Mouse (Mus musculus) testis, postnatal 10 days (tissue): Measurements from ENCODE around the gene Arfgap2.
"Not testable (repeated sequence)": the region's sequence is repeated elsewhere in the genome, so short reads cannot be mapped to it uniquely, and the experiment has no call there.

ENCODE experiments used
- DNase-seq: peaks from one replicate; pipeline ENCODE4 v3.0.0; 2021; ENCODE audit warnings: low spot score

The Arfgap2 gene

GRCm38 (mm10) chr2:91264711-91265681 is at the start of gene Arfgap2:
Arfgap2 (plus strand) TSS chr2:91264974.
- DNase-seq = peak; percentile 94

- DNase-seq = no peak
These were observed 47.7 kb upstream of the Arfgap2 start for GRCm38 (mm10) chr2:91217032-91217431.

DNA sequence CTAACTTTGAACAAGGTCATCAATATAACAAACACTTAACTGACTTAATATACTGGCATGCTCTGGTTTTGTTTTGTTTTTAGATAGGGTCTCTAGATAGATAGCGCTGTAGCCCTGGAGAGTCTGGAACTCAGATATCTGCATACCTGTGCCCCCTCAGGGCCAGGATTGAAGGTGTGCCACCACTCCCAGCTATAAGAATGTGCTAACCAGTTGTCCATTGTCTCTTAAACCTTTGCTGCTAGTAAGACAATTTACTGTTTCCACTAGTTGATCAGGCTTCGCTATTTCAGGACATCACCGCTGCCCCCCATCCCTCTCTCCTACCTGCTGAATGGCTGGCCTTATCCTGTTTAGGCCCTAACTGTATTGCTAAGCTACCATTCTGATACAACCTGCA is 44.3 kb upstream of the Arfgap2 start:
- no peak for DNase-seq

GRCm38 (mm10) chr2:91223614-91224013 is 41.2 kb upstream of the Arfgap2 start:
- no peak for DNase-seq

GRCm38 (mm10) chr2:91229735-91230134 is 35.0 kb upstream of the Arfgap2 start:
- no peak for DNase-seq

DNA sequence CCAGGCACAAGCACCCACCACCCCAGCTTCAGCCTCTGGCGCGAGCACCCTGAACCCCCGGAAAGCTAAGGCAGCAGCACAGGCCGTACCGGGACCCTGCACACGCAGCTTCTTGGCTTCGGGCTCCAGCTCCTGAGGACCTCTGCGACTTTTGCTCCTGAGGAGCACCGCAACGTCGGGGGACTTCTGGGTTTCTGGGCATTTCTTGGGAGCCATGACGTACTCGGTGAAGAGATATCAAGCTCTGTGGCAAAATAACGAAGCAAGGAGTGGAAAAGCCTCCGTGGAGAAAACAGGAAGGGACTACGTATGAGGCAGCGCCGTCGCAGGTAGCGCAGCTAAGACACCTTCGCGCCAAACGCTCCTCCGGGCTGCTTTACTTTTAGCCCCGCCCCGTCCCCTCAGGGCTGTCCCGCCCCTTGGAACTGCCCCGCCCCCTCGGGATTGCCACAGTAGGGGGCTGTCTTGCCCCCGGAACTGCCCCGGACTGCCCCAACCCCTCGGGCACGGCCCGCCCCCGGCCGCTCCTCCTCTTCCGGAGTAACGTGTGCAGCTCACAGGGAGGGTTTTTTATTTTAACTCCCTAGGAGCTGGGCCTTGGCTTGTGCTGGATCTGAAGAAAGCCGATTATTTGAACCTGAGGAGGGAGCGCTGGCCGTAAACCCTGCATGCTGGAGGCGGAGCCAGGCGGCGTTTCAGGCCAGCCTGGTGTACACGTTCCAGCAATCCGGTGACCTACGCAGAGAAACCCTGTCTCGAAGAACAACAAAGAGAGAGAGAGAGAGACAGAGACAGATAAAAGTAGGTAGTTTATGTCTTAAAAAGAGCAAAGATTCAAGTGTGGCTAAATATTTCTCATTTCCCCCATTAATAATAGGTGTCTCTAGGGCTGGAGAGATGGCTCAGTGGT is 27.9 kb upstream of the Arfgap2 start, which contains the start of gene Ddb2:
Gene Ddb2, minus strand, starts transcription at position 382 of the 910 bp plus-strand sequence.
- peak; percentile 98 for DNase-seq

GRCm38 (mm10) chr2:91237511-91238080 is 27.2 kb upstream of the Arfgap2 start:
- DNase-seq = not testable (repeated sequence)

GRCm38 (mm10) chr2:91242547-91242946 is 22.2 kb upstream of the Arfgap2 start:
- DNase-seq = no peak

- no peak for DNase-seq
These were observed 21.4 kb upstream of the Arfgap2 start for GRCm38 (mm10) chr2:91243416-91243815.

DNA sequence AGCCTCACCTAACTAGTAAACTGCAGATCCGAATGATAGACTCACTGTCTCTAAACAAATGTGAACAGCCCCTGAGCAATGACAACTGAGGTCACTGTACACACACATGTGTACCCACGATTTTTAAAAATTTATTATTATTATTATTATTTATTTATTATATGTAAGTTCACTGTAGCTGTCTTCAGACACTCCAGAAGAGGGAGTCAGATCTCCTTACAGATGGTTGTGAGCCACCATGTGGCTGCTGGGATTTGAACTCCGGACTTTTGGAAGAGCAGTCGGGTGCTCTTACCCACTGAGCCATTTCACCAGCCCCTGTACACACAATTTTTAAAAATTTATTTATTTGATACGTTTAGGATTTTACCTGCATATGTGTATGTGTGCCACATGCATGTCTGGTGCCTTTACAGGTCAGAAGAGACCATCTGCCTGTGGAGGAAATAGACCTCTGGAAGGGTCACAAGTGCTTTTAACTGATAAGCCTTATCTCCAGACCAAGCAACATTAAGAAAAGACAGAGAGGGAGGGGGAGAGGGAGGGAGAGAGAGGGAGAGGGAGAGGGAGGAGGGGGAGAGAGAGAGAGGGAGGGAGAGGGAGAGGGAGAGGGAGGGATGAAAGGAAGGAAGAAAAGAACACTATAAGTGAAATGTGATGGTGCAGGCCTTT is 20.1 kb upstream of the Arfgap2 start:
- DNase-seq = no peak

- no peak for DNase-seq
These were observed 16.4 kb upstream of the Arfgap2 start for GRCm38 (mm10) chr2:91248366-91248765.

DNA sequence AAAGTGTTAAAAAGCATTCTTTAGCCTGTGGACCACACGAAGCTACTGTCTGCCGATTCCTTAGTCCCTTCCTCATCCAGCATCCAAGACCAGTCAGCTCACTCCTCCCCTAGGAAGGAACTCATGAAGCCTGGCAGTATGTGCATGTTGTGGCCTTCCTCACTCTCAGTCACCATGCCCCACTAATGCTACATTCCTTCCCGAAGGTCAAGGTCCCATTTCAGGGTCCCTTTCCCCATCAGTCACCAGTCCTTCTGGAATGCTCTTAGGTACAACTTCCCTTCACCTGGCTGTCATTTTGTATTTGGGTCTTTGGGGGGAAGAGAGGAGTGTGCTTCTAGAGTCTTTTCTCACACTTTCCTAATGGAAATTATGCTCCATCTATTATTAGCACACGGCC is 12.8 kb upstream of the Arfgap2 start:
- DNase-seq = no peak

DNA sequence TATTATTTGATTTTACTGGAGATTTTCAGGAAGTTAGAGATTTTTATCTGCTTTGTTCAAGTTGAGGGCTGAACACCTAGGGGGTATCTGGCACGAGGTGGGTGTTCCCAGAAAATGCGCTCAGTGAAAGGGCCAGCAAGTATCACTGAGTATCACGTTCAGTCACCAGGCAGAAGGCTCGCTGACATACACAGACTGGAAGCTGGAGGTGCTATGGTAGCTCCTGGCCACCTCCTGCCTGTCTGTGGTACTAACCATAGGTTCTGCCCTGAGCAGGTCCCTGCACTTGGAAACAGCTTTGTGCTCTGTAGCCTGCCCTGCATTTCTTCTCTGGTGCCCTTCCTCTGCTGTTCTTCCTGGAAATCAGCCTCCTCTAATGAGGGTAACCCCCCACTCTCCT is 12.3 kb upstream of the Arfgap2 start:
- no peak for DNase-seq

GRCm38 (mm10) chr2:91254725-91255380 is 9.9 kb upstream of the Arfgap2 start:
- no peak for DNase-seq

GRCm38 (mm10) chr2:91255661-91256150 is 9.1 kb upstream of the Arfgap2 start, which contains the start of gene Pacsin3:
Pacsin3 (plus strand) TSS chr2:91255954.
- DNase-seq = no peak

- DNase-seq = peak; percentile 67
These were observed 8.3 kb upstream of the Arfgap2 start for GRCm38 (mm10) chr2:91256256-91257125.

- DNase-seq = peak; percentile 59
These were observed 7.4 kb upstream of the Arfgap2 start for GRCm38 (mm10) chr2:91257126-91257980.

DNA sequence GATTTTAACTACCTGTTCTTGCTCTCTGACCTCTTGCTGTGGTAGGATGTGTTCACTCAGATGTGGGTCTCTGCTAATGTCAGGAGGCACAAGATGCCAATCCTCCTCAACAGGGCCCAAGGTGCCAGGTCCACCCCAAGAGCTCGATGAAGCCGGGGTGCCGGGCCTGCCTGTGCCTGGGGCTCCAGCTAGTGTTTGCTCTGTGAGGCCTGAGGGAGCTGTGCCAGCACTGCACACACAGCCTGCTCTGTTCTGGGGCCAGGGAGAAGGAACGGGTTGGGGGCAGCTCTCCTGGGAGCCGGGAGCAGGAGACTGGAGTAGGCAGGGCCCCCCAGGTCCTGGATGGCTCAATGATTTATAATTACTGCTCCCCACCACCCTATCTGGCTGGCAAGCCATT is 6.7 kb upstream of the Arfgap2 start:
- no peak for DNase-seq

- DNase-seq = no peak
These were observed 5.9 kb upstream of the Arfgap2 start for GRCm38 (mm10) chr2:91258830-91259229.
